Mouse (Mus musculus) midbrain, embryonic 13.5 days (tissue): ENCODE measurements around the gene Cryzl2. TPM values are rescaled to one million over a fixed set of nuclear protein-coding genes. Genes with fewer than 3 reads are reported as not detected.

Experiments used
- ATAC-seq: fragments of 200-750 bp; cut with Nextera tagmentation; 2 replicates; pipeline ENCODE4 v1.8.0; 2017; ENCODE audit warnings: mild to moderate bottlenecking, moderate TSS enrichment, moderate library complexity
- H3K27ac ChIP-seq: fragments of 300-500 bp; sonication (generic); 2 replicates; pipeline ENCODE4 v1.5.1; 2015; ENCODE audit warnings: inconsistent platforms, mild to moderate bottlenecking, moderate library complexity
- H3K27me3 ChIP-seq: fragments of 300-500 bp; sonication (generic); 2 replicates; pipeline ENCODE4 v1.6.1; 2015; ENCODE audit warnings: mild to moderate bottlenecking, inconsistent platforms
- H3K36me3 ChIP-seq: fragments of 300-500 bp; sonication (generic); 2 replicates; pipeline ENCODE4 v1.6.1; 2015; ENCODE audit warnings: mild to moderate bottlenecking, inconsistent platforms
- H3K4me1 ChIP-seq: fragments of 300-500 bp; sonication (generic); replicated peaks from 2 replicates; pipeline ENCODE4 v1.6.1; 2015; ENCODE audit warnings: inconsistent platforms
- H3K4me2 ChIP-seq: fragments of 300-500 bp; sonication (generic); replicated peaks from 2 replicates; pipeline ENCODE4 v1.6.1; 2015; ENCODE audit warnings: moderate library complexity, mild to moderate bottlenecking, inconsistent platforms
- H3K4me3 ChIP-seq: fragments of 300-500 bp; sonication (generic); replicated peaks from 2 replicates; pipeline ENCODE4 v1.5.1; 2015; ENCODE audit warnings: mild to moderate bottlenecking, inconsistent platforms
- H3K9ac ChIP-seq: fragments of 300-500 bp; sonication (generic); replicated peaks from 2 replicates; pipeline ENCODE4 v1.6.1; 2015; ENCODE audit warnings: mild to moderate bottlenecking, inconsistent platforms
- H3K9me3 ChIP-seq: fragments of 300-500 bp; sonication (generic); 2 replicates; pipeline ENCODE4 v1.6.1; 2016; ENCODE audit warnings: mild to moderate bottlenecking, inconsistent platforms
- WGBS: fragments of 180-500 bp; shearing (Covaris S2); methylation state at CpG from one replicate; pipeline ENCODE4 v1.1.7; 2015; 5-methylcytosine and 5-hydroxymethylcytosine counted together
- polyA plus RNA-seq: library from polyadenylated mRNA; unstranded; fragments of >200 nt; fragmentation: Nextera tagmentation; extraction: Ambion mirVana; gene quantifications from 2 replicates; pipeline ENCODE4 v1.2.1, GENCODE M21; 2015

Gene Cryzl2
- polyA plus RNA-seq, 1 experiment from 2014 or later = 6.0 TPM

DNA sequence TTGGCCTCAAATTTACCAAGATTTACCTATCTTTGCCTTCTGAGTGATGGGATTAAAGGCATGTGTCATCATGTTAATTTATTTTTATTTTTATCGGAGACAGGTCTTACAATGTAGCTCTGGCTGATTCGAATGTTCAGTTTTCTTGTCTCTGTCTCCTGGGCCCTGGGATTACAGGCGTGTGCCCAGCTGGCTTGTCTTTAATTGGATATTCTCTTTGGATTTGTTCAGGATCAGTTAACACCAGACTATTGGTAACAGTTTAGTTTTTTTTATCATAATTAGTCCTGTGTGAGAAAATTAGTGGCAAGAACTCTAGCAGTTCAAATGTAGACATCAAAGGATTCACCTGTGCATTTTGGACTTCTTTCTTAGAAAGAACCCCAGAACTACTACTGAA lies 588 bp upstream of the Cryzl2 start:
- Histone ChIP-seq H3K4me2 (no peak overlapping the region; the same call in 1 of the 2 replicates), H3K36me3 (no peaks in the 10 kb centered on the region), H3K9ac (no peak overlapping the region), H3K4me3 (no peak overlapping the region), H3K4me1 (peaks cover 27% of the 10 kb centered on the region), H3K27ac (no peak overlapping the region), H3K9me3 (no peaks in the 10 kb centered on the region), H3K27me3 (no peaks in the 10 kb centered on the region)
- 22% methylated on average over 3 of the region's 3 CpGs for WGBS
- no peak for ATAC-seq

DNA sequence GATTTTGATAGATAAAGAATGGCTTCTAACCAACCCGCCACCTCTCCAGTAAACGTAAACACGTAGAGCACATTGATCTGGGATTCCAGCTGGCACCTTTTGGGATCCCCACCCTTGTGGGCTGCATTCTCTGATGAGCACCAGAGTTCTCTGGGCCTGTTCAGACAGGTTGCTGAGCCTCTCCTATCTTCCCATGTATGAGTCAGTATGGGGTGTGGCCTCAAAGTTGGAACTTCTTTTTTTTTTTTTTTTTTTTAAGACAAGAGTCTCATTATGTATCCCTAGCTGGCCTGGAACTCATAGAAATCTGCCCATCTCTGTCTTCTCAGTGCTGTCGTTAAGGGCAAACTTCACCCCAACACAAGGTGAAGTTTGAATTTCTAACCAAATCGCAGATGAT lies 1.5 kb downstream of the Cryzl2 start:
- WGBS = 90% methylated on average over 5 of the region's 5 CpGs
- Histone ChIP-seq H3K4me2 (no peak overlapping the region), H3K9ac (no peak overlapping the region)

DNA sequence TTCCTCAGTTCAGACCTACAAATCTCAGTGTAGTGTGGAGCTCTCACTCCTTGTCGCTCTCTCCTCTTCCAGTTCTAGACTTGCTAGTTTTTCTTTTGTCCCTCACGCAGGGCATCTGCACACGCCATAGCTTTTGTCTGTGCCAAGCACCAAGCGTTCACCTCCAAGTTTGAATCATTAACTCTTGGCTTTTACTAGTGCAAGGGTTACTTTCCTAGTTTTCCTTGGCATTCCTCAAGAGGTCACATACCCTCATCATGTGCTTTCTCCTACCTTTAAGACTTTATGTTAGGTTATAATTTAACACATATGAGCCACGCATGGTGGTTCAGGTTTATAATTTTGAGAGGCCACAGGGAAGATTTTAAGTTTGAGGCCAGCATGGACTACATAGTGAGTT lies 2.9 kb downstream of the Cryzl2 start:
- 95% methylated on average over 5 of the region's 5 CpGs for WGBS
- Histone ChIP-seq H3K4me3 (no peak overlapping the region), H3K36me3 (no peaks in the 10 kb centered on the region), H3K9ac (no peak overlapping the region), H3K27me3 (no peaks in the 10 kb centered on the region), H3K4me2 (no peak overlapping the region), H3K4me1 (peaks cover 21% of the 10 kb centered on the region), H3K27ac (no peak overlapping the region), H3K9me3 (no peaks in the 10 kb centered on the region)
- ATAC-seq = no peak

More for the DNA sequence above, 1.5 kb downstream of the Cryzl2 start:
- H3K36me3 ChIP-seq = no peaks in the 10 kb centered on the region
- H3K4me3 ChIP-seq = no peak overlapping the region
- peaks cover 21% of the 10 kb centered on the region for H3K4me1 ChIP-seq
- H3K9me3 ChIP-seq = no peaks in the 10 kb centered on the region
- no peaks in the 10 kb centered on the region for H3K27me3 ChIP-seq
- ATAC-seq = no peak
- H3K27ac ChIP-seq = no peak overlapping the region

DNA sequence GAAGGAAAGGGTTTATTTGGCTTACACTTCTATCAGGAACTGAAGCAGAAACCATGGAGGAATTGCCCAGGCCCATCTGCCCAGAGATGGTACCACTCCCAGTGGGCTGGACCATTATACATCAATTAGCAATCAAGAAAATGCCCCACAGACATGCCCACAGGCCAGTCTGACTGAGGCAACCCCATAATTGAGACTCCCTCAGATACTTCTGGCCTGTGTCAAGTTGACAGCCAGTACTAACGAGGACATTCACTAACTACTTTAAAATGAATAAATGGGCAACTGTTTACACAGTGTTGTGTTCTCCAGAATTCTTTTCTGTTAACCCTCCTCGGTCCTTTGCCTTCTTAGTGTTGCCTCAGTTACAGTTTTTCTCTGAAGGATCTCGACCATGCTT lies 4.0 kb downstream of the Cryzl2 start:
- Histone ChIP-seq H3K27ac (no peak overlapping the region), H3K4me1 (peaks cover 21% of the 10 kb centered on the region), H3K4me3 (no peak overlapping the region), H3K27me3 (no peaks in the 10 kb centered on the region), H3K9ac (no peak overlapping the region), H3K36me3 (no peaks in the 10 kb centered on the region), H3K4me2 (no peak overlapping the region), H3K9me3 (no peaks in the 10 kb centered on the region)
- WGBS = 72% methylated on average over 3 of the region's 3 CpGs
- no peak for ATAC-seq

DNA sequence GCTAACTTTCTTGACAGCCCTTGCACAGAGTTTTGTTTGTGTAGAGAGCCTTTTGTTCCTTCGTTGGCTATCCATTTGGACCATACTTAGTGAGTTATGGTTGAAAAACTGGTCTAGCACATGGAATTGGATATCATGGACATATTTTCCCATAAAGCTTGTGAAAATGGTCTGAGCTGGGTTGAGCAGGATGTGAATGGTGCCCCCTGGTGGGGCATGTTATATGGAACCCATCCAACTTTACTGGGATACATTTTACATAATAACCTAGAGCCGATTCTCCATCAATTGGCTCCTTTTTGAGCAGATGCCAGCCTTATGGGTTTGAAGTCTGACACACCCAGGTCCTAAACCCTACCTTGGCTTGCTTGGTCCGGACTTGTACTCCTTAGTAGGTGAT lies 6.8 kb downstream of the Cryzl2 start:
- no peak overlapping the region for H3K9ac ChIP-seq
- H3K4me3 ChIP-seq = no peak overlapping the region
- no peaks in the 10 kb centered on the region for H3K27me3 ChIP-seq
- H3K9me3 ChIP-seq = no peaks in the 10 kb centered on the region
- H3K4me2 ChIP-seq = no peak overlapping the region
- no peaks in the 10 kb centered on the region for H3K36me3 ChIP-seq
- H3K4me1 ChIP-seq = no peaks in the 10 kb centered on the region
- no peak for ATAC-seq
- 81% methylated on average over 3 of the region's 3 CpGs for WGBS
- H3K27ac ChIP-seq = no peak overlapping the region

DNA sequence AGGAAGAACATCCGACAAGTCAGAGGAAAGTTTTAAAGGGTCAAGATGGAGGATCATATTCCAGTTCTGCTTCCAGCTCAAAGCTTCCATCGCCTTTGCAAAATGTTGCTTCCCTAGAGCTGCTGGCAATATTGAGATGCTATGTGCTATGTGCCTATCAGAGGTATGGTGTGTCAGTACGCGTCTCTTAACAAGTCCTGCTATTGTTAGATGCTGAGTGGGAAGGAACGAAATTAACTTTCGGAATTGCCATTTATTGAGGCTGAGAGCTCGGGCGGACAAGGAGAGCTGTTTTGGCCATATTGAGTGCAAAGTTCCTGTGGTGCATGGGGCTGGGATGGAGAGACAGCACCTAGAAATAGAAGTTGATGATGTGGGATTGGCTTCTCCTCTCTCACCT lies 9.5 kb downstream of the Cryzl2 start:
- no peaks in the 10 kb centered on the region for H3K9me3 ChIP-seq
- 93% methylated on average over 8 of the region's 8 CpGs for WGBS
- no peak overlapping the region for H3K4me2 ChIP-seq
- H3K27ac ChIP-seq = no peak overlapping the region
- H3K4me3 ChIP-seq = no peak overlapping the region
- no peaks in the 10 kb centered on the region for H3K27me3 ChIP-seq
- ATAC-seq = no peak
- H3K36me3 ChIP-seq = no peaks in the 10 kb centered on the region
- H3K9ac ChIP-seq = no peak overlapping the region
- no peaks in the 10 kb centered on the region for H3K4me1 ChIP-seq

DNA sequence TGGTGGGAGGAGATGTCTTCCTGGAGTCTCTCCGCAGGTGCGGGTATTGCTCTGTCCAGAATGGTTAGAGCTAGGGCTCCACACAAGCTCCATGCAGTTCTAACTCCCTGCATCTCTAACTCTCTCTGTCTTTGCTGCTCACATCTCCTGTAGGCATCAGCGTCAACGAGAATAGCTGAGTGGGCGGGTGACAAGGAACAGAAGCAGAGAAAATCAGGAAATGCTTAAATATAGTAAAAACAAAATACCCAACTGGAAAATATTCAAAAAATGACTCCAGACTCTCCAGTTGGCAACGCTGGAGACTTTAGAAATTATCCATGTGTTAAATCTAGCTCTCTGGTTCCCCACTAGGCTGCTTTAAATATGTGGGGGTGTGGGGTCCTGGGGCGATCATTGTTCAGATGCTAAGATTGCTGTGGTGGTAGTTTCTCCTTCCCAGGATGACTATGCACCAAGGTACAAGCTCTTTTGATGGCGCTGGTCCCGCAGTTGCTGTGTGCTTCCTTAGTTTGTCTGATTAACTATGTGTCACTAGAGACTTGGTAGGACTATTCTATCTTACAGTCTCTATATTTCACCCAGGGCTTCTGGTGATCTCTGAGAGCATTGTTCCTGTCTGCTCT lies 12.5 kb downstream of the Cryzl2 start:
- 91% methylated on average over 9 of the region's 9 CpGs for WGBS
- H3K27me3 ChIP-seq = no peaks in the 10 kb centered on the region
- no peaks in the 10 kb centered on the region for H3K36me3 ChIP-seq
- H3K4me1 ChIP-seq = no peaks in the 10 kb centered on the region
- no peak overlapping the region for H3K4me3 ChIP-seq
- H3K9ac ChIP-seq = no peak overlapping the region
- no peaks in the 10 kb centered on the region for H3K9me3 ChIP-seq
- H3K4me2 ChIP-seq = no peak overlapping the region
- ATAC-seq = no peak
- no peak overlapping the region for H3K27ac ChIP-seq

DNA sequence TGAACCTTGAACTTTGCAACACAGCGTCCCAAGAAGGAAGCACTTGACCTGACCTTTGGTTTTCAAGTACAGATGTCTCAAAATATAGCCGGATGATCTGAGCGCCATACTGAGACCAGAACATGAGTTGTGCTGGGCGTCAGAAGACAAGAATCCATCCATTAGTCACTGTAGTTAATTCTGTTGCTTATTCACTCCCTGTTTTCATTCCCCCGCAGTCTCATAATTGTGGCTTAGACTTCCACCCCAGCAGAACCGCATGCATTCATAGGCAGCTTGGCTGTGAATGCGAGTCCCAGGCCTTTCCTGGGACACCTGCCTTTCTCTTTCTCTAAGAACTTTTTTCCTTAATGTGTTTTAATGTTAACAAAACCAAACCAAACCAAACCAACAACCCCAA lies 14.3 kb downstream of the Cryzl2 start:
- Histone ChIP-seq H3K9ac (no peak overlapping the region), H3K4me2 (no peak overlapping the region), H3K9me3 (no peaks in the 10 kb centered on the region), H3K4me1 (no peaks in the 10 kb centered on the region), H3K4me3 (no peak overlapping the region), H3K27me3 (no peaks in the 10 kb centered on the region), H3K36me3 (no peaks in the 10 kb centered on the region), H3K27ac (no peak overlapping the region)
- WGBS = 88% methylated on average over 7 of the region's 7 CpGs
- no peak for ATAC-seq

DNA sequence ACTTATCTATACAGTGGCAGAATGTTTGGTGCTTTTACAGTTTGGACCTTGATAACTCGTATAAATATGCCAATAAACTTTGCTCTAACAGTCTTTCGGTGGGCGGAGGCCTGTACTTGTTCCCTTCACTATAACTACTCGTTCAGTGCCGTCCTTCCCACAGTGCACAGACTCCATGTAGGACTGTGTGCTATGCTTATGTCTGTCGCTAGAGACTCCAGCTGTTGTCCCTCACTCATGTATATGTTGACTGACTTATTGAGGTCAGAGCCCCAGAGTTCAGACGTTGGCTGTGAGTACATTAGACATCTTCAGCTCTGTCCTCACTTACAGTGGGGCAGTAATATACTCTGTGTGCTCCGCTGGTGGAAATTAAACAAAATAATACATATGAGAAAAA lies 16.5 kb downstream of the Cryzl2 start:
- no peaks in the 10 kb centered on the region for H3K4me1 ChIP-seq

DNA sequence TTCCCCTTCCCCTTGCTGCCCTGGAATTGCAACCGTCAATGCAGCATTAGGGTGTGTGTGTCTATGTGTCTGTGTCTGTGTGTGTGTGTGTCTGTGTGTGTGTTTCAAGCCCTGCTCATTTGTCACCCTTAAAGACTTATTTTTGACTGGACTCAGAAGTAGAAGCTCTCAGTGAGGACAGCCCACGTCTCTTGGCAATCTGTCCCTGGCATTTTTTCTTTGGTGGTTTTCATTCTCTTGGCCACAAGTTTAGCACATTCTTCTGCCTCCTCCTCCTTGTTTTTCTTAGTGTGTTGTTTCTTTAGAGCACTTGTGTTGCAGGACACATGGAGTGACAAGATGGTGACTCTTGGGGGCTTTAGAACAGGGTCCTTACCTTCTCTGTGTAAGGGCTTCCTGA lies 17.9 kb downstream of the Cryzl2 start:
- Histone ChIP-seq H3K27me3 (no peaks in the 10 kb centered on the region), H3K9me3 (no peaks in the 10 kb centered on the region), H3K4me3 (no peak overlapping the region), H3K9ac (no peak overlapping the region), H3K36me3 (no peaks in the 10 kb centered on the region), H3K4me2 (no peak overlapping the region), H3K4me1 (no peaks in the 10 kb centered on the region), H3K27ac (no peak overlapping the region)
- no peak for ATAC-seq
- WGBS = 86% methylated on average over 2 of the region's 2 CpGs

More for the DNA sequence above, 16.5 kb downstream of the Cryzl2 start:
- H3K27me3 ChIP-seq = no peaks in the 10 kb centered on the region
- H3K9me3 ChIP-seq = no peaks in the 10 kb centered on the region
- no peak overlapping the region for H3K4me3 ChIP-seq
- H3K4me2 ChIP-seq = no peak overlapping the region
- no peak overlapping the region for H3K9ac ChIP-seq
- no peaks in the 10 kb centered on the region for H3K36me3 ChIP-seq
- no peak for ATAC-seq
- H3K27ac ChIP-seq = no peak overlapping the region
- WGBS = 89% methylated on average over 8 of the region's 8 CpGs

DNA sequence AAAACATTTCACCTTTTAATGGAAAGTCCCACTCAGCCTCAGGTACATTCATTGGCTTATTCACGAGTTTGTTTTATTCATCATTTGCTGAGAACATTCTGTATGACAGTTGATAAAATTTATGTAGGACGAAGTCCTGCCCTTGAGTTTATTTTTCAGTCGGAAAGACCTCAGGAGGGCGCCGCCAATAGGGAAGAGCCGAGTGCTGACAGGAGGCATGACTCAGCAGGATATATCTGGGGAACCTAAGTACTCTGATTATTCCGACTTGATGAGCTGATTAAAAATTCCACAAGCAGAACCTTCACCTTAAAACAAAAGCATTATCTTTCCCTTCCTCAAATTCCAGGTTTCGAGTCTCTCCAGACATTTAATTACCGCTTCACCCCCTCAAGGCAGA lies 21.7 kb downstream of the Cryzl2 start:
- Histone ChIP-seq H3K36me3 (no peaks in the 10 kb centered on the region), H3K9ac (no peak overlapping the region), H3K4me3 (no peak overlapping the region), H3K4me1 (no peaks in the 10 kb centered on the region), H3K27me3 (no peaks in the 10 kb centered on the region), H3K9me3 (no peaks in the 10 kb centered on the region), H3K27ac (no peak overlapping the region), H3K4me2 (no peak overlapping the region)
- no peak for ATAC-seq
- WGBS = 32% methylated on average over 9 of the region's 9 CpGs

DNA sequence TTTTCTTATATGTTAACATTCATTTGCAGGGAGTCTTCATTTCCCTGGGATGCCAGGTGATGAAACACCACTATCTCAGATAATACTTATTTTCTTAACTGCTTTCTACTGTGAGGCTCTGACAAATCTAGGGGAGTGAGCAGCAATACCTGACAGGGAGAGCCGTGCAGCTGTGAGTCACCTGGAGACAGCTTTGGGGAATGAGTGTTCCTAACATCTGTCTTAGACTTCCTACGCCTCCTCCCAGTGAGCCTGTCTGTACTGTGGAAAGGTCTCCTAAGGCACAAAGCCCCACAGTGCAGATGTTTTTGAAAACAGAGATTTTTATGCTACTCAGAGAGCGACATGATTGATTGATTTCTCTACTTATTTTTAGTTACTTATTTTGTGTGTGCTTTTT lies 22.5 kb downstream of the Cryzl2 start:
- WGBS = 82% methylated on average over 3 of the region's 3 CpGs
- H3K4me1 ChIP-seq = no peaks in the 10 kb centered on the region
- ATAC-seq = no peak

DNA sequence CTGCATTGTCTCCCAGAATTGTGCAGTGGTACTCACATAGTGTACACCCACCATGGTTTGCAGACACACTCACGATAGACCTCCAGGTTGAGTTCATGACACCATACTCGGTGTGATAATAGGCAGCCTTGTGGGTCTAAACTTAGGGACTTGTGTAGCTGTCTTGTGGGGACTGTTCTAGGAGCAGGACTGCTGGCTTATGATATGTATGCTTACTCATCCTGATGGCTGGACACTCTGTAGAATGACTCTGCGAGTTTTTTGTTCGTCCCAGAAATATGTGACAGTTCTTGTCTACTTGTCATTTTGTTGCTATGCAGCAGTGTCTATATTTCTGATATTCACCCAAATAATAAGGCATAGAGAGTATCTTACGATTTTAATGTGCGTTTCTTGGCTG lies 23.3 kb downstream of the Cryzl2 start:
- WGBS = 92% methylated on average over 6 of the region's 6 CpGs
- H3K36me3 ChIP-seq = no peaks in the 10 kb centered on the region
- H3K4me1 ChIP-seq = no peaks in the 10 kb centered on the region
- no peak overlapping the region for H3K4me2 ChIP-seq
- H3K4me3 ChIP-seq = no peak overlapping the region
- no peaks in the 10 kb centered on the region for H3K9me3 ChIP-seq
- H3K27me3 ChIP-seq = no peaks in the 10 kb centered on the region
- no peak overlapping the region for H3K9ac ChIP-seq
- ATAC-seq = no peak
- no peak overlapping the region for H3K27ac ChIP-seq

More for the DNA sequence above, 22.5 kb downstream of the Cryzl2 start:
- no peak overlapping the region for H3K27ac ChIP-seq
- H3K4me3 ChIP-seq = no peak overlapping the region
- no peak overlapping the region for H3K9ac ChIP-seq
- H3K27me3 ChIP-seq = no peaks in the 10 kb centered on the region
- H3K4me2 ChIP-seq = no peak overlapping the region
- H3K36me3 ChIP-seq = no peaks in the 10 kb centered on the region
- no peaks in the 10 kb centered on the region for H3K9me3 ChIP-seq
